Mouse (Mus musculus) left cerebral cortex, postnatal 14 days (tissue): ENCODE measurements around the gene Blzf1. TPM values are rescaled to one million over a fixed set of nuclear protein-coding genes. Genes with fewer than 3 reads are reported as not detected.
A peak's percentile ranks its signal among the peaks of the same experiment; 100 is the strongest.

Experiments
- DNase-seq, 2 experiments: peaks; one replicate each; pipeline ENCODE4 v3.0.0; 2021 to 2022; ENCODE audit warnings: low spot score in 2 of 2, mixed read lengths in 1 of 2
- intact Hi-C: fragments of 180-260 bp; cut with DNase I; formaldehyde crosslinking; loops from one replicate; pipeline ENCODE4 v1.15.1; 2025
- long read RNA-seq, 2 experiments: library from polyadenylated mRNA; stranded (forward); transcript quantifications; one replicate each; pipeline ENCODE4 v2.0.0; 2021
- total RNA-seq, 2 experiments: library from RNA; stranded (reverse); gene quantifications; 2 replicates each; pipeline ENCODE4 v1.2.3; 2021

Blzf1 gene
- 10 to 100 TPM; 27.6 to 29.4 TPM for total RNA-seq
- long read RNA-seq, experiment 1, transcript Blzf1-203 (7 exons, 2,430 nt) = major isoform, 8 of 14 reads
- long read RNA-seq, experiment 1, partial matches to known transcripts = 2 of 14 reads
- long read RNA-seq, experiment 1, other reads (novel, unspliced or antisense) = 4 of 14 reads
- long read RNA-seq, experiment 2, transcript Blzf1-203 (7 exons, 2,430 nt) = major isoform, 17 of 20 reads
- long read RNA-seq, experiment 2, partial matches to known transcripts = 0 of 20 reads
- long read RNA-seq, experiment 2, other reads (novel, unspliced or antisense) = 2 of 20 reads

DNA sequence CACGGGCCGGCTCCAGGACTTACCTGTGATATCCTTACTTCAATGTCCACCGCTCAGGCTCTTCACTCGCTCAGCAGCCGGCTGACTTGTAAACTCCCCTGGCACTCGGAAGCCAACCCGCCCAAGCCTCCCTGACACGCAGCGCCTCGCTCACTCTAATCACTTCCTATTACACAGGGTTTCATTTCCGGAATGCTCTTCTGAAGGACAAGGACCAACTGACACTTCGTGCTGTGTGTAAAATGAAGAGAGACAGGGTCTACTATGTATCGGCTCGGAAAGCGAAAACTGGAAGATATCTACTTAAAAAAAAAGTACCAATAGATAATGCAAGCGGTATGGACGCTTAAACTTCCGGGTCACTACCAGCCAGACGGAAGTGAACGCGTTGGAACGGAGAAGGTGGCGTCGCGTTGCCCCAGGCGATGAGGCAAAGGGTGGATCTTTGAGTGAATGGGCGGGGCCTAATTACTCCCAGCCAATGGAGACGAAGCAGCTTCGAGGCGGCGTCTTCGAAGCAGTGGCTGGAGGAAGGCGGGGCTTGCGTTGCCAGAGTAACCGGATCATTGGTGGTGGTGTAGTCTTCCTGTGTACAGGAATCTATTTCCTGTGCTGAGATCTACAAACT is at the start of gene Blzf1:
Blzf1 (minus strand) TSS at position 366 of the 628 bp plus-strand sequence.
- intact Hi-C loops = no loop called here
- DNase-seq = peak; percentile 98

DNA sequence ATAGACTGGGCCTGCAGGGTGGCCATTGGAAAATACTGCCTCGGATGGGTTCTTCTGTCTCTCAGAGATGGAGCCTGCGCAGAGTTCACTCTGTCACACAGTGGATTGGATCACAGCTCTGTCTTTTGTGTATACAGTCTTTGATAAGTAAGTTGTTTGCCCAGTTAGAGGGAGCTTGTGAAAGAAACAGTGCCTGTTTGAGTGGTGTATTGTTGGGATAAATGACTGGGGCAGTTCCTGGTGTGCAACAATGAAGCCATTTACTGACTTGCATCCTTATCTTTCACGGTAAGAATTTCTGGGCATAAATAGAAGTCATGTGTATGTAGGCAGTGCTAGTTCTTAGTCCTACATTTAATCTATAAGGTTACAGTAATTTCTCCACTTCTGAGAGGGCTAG is 46.2 kb upstream of the Blzf1 start:
- intact Hi-C loops = no loop called here
- DNase-seq = no peak

DNA sequence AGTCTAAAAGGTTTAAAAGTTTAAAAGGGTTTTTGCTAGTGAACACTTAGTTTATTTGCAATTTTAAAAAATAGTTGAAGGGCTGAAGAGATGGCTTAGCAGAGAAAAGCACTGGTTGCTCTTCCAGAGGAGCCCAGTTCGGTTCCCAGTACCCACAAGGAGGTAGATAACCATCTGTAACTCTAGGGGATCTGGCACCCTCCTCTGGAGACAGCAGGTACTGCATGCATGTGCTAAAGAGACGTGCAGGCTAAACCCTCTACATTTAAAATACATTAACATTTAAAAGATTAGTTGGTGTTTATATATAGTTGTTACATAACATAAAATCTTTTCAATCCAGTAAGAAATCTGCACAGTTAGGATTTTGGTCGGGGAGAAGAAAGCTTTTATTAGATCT is 34.9 kb upstream of the Blzf1 start:
- DNase-seq = no peak
- intact Hi-C loops = no loop called here

DNA sequence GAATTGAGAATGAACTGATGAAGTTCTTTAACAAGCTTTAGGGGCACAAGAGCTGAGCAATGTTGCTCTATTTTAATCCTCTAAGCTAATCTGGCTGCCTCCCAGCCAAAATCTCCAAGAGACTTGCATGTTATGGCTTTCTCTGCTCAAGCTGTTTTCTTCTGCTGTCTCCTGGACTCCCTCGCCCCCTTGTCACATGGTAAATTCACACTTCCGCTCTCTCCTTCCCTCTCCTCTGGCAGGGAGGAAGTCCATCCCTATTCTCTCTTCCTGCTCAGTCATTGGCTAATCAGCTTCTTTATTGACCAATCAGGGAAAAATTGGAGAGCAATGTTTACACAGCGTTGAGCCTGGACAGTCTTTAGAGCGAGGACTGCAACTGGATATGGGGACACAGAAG is 28.6 kb upstream of the Blzf1 start:
- DNase-seq = peak; percentile 47 to 69
- intact Hi-C loops = no loop called here

DNA sequence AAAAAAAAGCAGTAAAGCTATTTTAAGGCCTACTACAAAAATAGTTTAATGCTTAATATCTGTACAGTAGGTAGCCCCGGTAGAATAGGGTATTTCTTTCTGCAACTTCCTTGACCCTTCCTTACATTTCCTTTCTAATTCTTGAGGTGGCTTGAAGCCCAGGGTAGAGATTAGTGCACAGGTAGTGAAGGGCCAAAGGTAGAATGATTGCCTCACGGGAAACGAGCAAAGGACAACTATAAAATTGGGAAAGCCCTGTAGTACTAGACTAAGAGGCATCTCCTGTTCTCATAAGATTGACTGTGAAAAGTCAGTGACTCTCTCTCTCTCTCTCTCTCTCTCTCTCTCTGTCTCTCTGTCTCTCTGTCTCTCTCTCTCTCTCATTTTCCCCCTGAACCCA is 28.1 kb upstream of the Blzf1 start:
- no peak for DNase-seq
- intact Hi-C loops = no loop called here

DNA sequence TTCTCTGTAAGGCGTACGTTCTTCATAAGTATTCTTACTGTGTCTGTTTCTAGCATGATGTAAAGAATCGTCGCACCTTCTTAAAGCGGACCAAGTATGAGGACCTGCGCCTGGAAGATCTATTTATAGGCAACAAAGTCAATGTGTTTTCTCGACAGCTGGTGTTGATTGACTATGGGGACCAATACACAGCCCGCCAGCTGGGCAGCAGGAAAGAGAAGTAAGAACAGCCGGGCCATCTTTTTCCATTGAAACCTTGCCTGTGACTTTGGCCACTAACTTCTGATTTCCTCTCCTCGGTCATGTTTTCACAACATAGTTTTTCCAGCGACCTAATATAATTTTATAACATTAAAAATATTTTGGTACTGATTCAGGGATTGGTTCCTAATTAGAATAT is 25.3 kb upstream of the Blzf1 start:
- intact Hi-C loops = no loop called here
- DNase-seq = no peak

DNA sequence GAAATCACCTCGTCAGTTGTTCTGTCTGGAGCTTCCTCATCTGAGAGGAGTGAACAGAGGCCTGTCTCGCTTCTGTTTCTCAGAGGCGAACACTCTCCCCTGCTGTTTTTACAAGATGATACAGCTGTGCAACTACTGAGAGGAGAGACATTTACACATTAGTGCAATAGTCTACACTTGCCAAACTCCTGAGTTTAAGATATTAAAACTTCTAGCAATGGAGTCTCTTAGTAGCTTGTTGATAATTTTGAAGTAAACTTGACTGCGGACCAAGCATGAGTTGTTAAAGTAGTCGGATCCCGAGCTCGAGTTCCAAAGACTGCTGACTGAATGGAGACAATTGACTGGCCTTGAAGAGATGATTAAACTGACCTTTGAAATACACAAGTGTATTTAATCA is 20.5 kb upstream of the Blzf1 start:
- intact Hi-C loops = no loop called here
- DNase-seq = no peak

DNA sequence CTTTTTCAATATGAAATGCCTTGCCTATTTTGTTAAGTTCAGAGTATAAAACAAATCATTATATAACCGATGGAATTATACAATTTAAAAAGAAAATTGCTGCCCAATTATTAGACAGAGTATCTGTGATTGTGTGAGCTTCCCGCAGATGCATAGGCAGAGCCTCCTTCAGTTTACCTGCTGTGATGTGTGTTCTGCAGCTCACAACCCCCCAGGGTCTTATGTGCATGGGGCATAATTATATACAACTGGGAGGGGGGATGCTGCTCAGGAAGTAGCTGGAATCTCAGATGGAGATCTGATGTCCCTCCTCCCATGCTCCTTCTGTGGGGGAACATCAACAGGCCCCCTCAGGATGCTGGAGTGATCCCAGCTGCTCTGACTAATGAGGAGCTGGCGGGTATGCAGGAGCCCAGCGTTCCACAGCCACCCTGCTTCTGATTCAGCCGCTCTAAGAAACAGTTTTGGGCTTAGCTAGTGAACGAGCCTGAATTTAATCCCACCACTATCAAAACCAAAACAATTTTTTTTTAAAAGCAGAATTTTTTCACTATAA is 19.4 kb upstream of the Blzf1 start:
- intact Hi-C loops = no loop called here
- DNase-seq = peak; percentile 59 to 75

DNA sequence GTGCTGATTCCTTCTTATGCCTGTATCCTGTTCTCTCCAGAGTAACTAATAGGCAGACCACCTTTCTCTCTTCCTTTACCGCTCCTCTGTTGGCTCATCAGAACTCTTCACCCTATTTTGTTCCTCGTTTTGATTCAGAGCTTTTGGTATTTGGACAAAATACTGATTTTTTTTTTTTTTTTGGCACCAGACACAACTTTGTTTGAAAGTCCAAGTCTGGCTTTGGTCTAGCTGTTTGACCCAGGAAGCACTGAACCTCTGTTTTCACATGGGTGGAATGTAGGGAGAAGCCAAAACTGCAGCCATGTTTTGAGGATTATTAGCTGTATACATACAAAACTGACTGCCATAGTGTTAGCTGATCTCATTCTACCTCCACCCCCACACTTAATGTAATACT is 17.6 kb upstream of the Blzf1 start:
- intact Hi-C loops = no loop called here

DNA sequence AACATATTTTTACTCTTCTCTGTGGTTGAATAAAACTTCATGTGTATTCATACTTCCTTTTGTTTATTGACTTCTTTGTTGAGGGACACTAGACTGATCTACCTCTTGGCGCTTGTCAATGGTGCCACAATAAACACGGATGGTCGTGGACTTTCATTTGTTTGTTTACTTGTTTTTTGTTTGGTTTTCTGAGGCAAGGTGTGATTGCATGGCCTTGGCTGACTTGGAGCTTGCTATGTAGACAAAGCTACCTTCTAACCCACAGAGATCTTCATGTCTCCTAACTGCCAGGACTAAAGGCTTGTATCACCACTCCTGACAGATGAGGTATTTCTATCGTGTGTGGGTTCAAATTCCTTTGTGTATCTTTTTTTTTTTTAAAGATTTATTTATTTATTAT is 16.9 kb upstream of the Blzf1 start:
- intact Hi-C loops = no loop called here
- no peak for DNase-seq

More for the DNA sequence above, 17.6 kb upstream of the Blzf1 start:
- no peak for DNase-seq

DNA sequence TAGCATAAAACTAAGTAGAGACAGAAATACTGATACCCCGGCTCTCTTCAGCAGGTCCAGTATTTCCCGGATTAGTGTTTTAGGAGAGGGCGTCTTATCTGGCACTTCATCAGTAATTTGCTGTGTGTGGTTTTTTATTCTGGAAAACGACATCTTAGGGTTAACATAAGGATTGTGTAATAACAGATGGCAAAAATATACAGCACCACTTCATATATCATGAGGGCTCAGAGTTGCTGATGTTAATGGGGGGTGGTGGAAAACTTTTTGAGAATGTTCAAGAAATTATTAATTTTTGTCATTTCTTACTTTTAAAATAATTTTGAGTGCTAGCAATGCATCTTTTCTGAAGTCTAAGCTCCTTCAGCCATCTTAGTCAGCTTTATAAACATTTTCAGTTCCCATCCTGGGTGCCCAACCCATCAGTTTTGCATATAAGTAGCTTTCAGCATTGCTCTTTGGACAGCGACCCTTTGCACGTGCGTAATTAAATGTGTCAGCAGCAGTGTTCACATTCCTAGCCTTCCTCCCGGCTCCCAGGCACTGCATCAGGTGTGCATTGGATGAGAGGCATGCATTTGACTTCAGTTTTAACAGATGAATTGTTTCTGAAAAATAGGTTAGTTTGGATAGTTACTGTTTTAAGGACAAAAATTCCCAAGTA is 15.8 kb upstream of the Blzf1 start:
- intact Hi-C loops = no loop called here
- no peak for DNase-seq

DNA sequence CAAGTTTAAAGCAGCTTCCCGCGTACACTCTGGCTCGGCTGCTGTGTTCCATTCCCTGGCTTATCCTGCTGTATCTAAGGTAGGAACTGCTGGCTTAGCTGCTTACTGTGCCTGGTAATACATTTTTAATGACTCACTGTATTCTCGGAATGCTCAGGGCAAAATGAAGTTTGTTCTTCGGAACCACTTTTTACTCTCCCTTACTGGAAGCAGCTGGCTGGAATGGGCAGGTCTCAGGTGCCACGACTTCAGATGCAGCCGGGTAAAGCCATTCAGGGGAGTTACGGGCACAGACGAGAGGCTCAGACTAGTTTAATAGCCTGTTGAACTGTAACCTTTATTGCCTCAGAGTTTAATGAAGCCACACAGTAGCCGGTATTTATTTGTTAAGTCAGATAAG is 14.1 kb upstream of the Blzf1 start:
- no peak for DNase-seq
- intact Hi-C loops = no loop called here

DNA sequence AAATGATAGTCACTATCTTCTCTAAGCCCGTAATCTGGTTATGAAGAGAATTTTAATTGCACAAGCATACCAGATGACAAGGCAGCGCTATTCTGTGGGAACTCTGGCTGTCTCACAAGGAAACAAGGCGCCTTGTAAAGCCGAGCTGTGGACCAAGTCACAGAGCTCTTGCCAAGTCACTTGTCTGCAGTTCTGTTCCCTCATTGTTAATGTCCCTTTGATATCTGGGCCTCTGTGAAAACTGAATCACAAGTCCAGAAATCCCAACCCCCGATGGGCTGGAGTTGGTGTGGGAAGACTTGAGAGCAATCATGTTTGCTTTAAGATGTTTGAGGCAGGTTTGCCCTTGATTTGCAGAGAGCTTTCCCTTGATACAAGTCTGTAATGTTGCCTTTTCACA is 13.4 kb upstream of the Blzf1 start:
- DNase-seq = peak; percentile 52 to 62

DNA sequence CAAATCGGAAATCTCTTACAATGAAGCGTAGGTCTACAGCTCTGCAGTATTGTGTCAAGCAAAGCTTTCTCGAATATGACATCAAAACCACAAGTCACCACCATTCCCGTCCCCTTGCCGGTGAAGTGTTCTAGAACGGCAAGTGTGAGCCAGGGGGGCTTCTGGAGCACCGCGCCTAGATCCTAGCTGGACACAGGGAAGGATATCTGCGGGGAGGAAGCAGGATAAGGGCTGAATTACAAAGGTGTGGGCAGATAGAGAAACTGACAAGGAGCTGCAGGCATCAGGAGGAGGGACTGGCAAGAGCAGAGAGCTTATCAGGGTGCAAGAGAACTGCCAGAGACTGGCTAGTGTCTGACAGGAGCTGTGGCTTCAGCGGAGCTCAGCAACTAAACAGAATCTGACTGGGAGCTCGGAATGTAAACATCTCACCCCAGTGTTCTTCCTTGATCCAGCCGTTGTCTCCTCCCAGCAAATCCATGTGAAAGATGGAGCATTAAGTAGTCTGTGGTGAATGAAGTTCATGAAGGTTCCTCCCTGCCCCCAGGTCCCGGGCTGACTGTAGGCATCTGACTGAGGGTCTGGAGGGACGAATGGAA is 12.4 kb upstream of the Blzf1 start:
- DNase-seq = no peak
- intact Hi-C loops = loop anchor here (2.0 to 10.0 kb wide), 3 partner anchors 118 to 801 kb away; no protein-coding TSS in a partner anchor

More for the DNA sequence above, 13.4 kb upstream of the Blzf1 start:
- intact Hi-C loops = no loop called here

DNA sequence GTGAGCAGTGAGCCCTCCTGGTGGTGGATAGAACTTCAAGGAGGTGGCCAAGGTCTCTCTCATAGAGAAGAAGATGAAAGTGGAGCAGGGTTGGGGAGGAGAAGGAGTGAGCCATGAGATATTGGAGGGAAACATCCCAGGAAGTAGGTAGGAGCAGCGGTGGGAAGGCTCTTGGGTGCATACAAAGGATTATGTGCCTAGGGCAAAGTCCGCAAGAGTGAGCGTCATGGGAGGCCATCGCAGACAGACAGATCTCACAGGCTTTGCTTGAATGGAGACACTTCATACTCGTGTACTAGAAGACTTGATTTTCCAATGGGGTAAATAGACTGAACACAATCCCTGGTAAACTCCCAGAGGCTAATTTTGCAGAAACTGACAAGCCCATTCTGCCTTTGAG is 11.2 kb upstream of the Blzf1 start:
- no peak for DNase-seq
- intact Hi-C loops = loop anchor here (2.0 to 10.0 kb wide), 3 partner anchors 119 to 802 kb away; no protein-coding TSS in a partner anchor

DNA sequence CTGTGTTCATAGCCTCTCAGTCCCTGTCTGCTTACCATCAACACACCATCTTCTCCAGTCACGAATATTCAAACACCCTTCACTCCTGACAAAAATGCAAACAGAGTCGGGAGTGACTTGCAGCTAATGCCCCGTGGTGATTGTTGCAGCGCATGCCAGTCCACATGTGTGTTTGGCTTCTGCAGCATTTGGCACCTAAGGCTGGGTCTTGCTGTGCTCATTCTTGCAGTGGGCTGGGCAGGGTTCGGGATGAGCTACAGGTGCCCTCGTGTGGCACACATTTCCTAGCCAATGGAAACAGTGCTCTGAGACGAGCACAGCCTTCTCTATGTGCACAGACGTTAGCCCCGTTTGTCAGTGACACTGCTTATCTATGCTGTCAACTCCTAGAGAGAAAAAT is 10.0 kb upstream of the Blzf1 start:
- intact Hi-C loops = loop anchor here (2.0 to 10.0 kb wide), 3 partner anchors 120 to 728 kb away; no protein-coding TSS in a partner anchor
- no peak for DNase-seq

DNA sequence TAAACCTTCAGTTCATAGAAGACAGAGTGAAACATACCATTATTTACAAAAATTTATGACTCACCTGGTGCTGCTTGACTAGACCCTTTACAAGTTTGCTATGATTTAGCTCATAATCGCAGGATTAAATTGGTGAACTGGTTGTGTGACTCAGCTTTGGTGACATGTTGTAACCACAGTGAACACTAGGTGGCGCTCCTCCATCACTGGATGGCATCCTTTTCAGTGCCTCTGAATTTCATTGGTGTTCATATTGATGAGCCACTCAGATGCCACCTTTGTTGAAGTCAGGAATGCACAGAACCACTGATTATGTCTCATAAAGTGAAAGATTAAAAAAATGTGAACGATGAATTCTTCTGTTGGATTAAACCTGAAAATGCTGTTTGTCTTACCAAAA is 9.4 kb upstream of the Blzf1 start:
- DNase-seq = peak; percentile 82 to 91
- intact Hi-C loops = loop anchor here (2.0 to 10.0 kb wide), 3 partner anchors 121 to 728 kb away; no protein-coding TSS in a partner anchor

DNA sequence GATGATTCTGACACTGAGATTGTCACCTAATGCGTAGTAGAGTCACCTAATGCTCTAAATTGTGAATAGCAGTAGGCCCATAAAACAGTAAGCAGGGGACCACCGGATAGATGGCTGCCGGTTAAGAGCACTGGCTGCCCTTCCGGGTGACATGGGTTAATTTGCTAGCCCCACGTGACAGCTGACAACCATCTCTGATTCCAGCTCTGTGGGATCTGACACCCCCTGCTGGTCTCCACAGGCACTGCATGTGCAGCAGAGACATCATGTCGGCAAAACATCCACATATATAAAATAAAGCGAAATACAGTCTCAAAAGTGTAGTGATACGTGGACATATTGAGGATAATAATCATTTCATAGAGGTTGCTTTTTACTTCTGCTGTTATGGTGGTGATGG is 8.0 kb upstream of the Blzf1 start:
- intact Hi-C loops = loop anchor here (5.0 to 10.0 kb wide), 2 partner anchors 122 to 730 kb away; no protein-coding TSS in a partner anchor
- peak in 1 of 2 experiments; percentile 71 for DNase-seq

DNA sequence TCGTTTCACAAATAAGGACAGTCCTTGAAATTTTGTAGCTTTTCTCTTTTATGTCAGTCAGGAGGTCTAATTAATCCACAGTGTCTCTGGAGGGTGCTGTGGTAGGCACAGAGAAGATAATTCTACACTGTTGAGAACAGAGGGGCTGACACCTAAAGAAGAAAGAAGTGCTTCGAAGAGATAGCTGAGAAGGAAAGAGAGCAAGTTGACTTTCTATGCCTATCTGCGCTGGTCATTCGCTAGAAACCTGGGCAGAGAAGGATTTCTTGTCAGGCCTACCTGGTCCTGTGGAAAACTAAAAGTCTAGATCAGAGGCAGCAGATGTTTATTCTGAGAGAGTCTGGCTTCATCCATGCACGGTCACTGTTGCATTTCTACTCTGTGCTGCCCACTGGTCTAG is 6.8 kb upstream of the Blzf1 start:
- intact Hi-C loops = loop anchor here (10.0 kb wide), 1 partner anchor 731 kb away; no protein-coding TSS in a partner anchor
- DNase-seq = no peak

DNA sequence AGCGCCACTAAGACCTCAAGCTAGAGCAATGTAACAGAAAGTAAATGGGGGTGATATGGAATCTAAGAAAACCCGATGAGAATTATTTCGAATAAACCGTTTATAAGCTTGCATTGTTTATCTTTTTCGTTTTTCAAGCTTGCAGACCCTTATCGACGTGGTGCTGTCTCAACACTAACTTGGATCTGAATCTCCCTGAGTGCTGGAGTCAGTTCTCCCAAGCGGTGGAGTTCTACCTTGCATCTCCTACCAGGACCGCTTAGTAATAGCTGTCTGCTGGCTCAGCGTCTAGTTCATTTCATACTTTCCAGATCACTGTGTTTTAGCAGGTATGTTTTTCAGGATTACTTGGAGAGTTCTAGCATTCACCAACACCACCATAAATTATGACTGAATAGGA is 633 bp upstream of the Blzf1 start:
- DNase-seq = peak in 1 of 2 experiments; percentile 31
- intact Hi-C loops = no loop called here
